Mouse (Mus musculus) mouse trophoblast stem cell (cell line): ENCODE results near the gene Slc39a11.

Source experiments
- in situ Hi-C, 2 experiments: fragments of 300-500 bp; cut with MseI, MboI; formaldehyde crosslinking; loops; 2 replicates in 1 of 2; 3 replicates in 1 of 2; pipeline ENCODE4 v1.15.1; 2025

The Slc39a11 gene

GRCm38 (mm10) chr11:113253169-113253568, 396.7 kb downstream of the Slc39a11 start:
- in situ Hi-C loops: no loop called here

- in situ Hi-C loops: no loop called here
Measured at GRCm38 (mm10) chr11:113251172-113251571, 398.7 kb downstream of the Slc39a11 start.

- in situ Hi-C loops: no loop called here
Measured at GRCm38 (mm10) chr11:113246475-113246874, 403.4 kb downstream of the Slc39a11 start.

- in situ Hi-C loops: no loop called here
Measured at GRCm38 (mm10) chr11:113245666-113246065, 404.2 kb downstream of the Slc39a11 start.

GRCm38 (mm10) chr11:113234432-113234831, 415.4 kb downstream of the Slc39a11 start:
- in situ Hi-C loops: no loop called here

- in situ Hi-C loops: no loop called here
Measured at GRCm38 (mm10) chr11:113232049-113232448, 417.8 kb downstream of the Slc39a11 start.

- in situ Hi-C loops: no loop called here
Measured at GRCm38 (mm10) chr11:113230410-113231132, 419.3 kb downstream of the Slc39a11 start.

GRCm38 (mm10) chr11:113225748-113226147, 424.1 kb downstream of the Slc39a11 start:
- in situ Hi-C loops: no loop called here

- in situ Hi-C loops: no loop called here
Measured at GRCm38 (mm10) chr11:113223756-113224323, 426.0 kb downstream of the Slc39a11 start.

GRCm38 (mm10) chr11:113221267-113222195, 428.3 kb downstream of the Slc39a11 start:
- in situ Hi-C loops: no loop called here

GRCm38 (mm10) chr11:113220649-113221048, 429.2 kb downstream of the Slc39a11 start:
- in situ Hi-C loops: no loop called here

- in situ Hi-C loops: no loop called here
Measured at GRCm38 (mm10) chr11:113214741-113215140, 435.1 kb downstream of the Slc39a11 start.

GRCm38 (mm10) chr11:113212390-113213025, 437.4 kb downstream of the Slc39a11 start:
- in situ Hi-C loops: no loop called here

GRCm38 (mm10) chr11:113209220-113209878, 440.5 kb downstream of the Slc39a11 start:
- in situ Hi-C loops: no loop called here

- in situ Hi-C loops: no loop called here
Measured at GRCm38 (mm10) chr11:113208521-113209072, 441.3 kb downstream of the Slc39a11 start.

GRCm38 (mm10) chr11:113207966-113208365, 441.9 kb downstream of the Slc39a11 start:
- in situ Hi-C loops: no loop called here

GRCm38 (mm10) chr11:113206099-113206498, 443.8 kb downstream of the Slc39a11 start:
- in situ Hi-C loops: no loop called here

- in situ Hi-C loops: no loop called here
Measured at GRCm38 (mm10) chr11:113203008-113203407, 446.9 kb downstream of the Slc39a11 start.

- in situ Hi-C loops: no loop called here
Measured at GRCm38 (mm10) chr11:113201470-113201997, 448.3 kb downstream of the Slc39a11 start.

- in situ Hi-C loops: no loop called here
Measured at GRCm38 (mm10) chr11:113200901-113201300, 449.0 kb downstream of the Slc39a11 start.

- in situ Hi-C loops: no loop called here
Measured at GRCm38 (mm10) chr11:113198586-113198985, 451.3 kb downstream of the Slc39a11 start.
